Mouse (Mus musculus): ENCODE results near the gene Gm4312. TPM values are rescaled to one million over a fixed set of nuclear protein-coding genes. Genes with fewer than 3 reads are reported as not detected.
"Not testable (repeated sequence)": the region's sequence is repeated elsewhere in the genome, so short reads cannot be mapped to it uniquely, and the experiment has no call there.

The Gm4312 gene
- not detected for polyA plus RNA-seq (2017; shearing (Covaris generic))

DNA sequence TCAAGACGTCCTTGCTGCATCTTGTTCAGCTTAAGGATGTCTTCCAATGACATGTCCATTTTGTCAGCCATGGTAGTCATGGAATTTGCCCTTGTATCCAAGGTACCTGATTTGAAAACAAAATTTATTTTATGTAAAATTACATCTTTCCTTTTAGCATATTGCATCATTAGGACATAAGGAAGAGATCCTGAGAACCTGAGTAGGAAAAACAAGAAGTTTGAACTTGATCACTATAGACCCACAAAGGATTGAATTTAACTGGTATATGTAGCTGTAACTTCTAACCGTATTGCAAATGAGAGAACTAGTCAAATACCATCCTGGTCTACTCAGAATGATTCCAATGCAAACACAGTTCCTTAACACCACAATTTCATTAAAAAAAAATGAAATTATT lies at the start of gene Gm4312:
Gene Gm4312, minus strand, starts transcription at position 101 of the 400 bp plus-strand sequence.
- not testable (repeated sequence) for ATAC-seq

DNA sequence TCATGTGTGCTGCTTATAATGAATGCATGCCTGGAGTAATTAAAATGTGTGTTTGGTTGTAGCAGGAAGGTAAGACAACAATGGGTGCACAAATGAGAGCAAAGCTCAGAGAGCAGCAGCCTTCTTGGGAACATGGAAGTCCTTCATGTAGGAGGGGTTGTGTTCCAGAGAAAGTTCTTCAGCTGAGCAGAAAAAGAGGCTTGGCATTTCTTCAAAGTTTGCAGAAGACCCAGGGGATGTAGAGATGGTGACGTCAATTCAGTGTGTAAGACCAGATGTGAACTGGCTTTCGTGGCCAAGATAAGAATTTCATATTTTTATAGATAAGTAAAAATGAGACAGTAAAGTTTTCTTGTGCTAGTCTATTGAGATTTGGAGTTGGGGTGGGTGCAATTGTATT lies 45.2 kb upstream of the Gm4312 start:
- ATAC-seq, result no peak

GRCm38 (mm10) chr10:100415566-100415965 lies 33.2 kb upstream of the Gm4312 start:
- no peak for ATAC-seq

DNA sequence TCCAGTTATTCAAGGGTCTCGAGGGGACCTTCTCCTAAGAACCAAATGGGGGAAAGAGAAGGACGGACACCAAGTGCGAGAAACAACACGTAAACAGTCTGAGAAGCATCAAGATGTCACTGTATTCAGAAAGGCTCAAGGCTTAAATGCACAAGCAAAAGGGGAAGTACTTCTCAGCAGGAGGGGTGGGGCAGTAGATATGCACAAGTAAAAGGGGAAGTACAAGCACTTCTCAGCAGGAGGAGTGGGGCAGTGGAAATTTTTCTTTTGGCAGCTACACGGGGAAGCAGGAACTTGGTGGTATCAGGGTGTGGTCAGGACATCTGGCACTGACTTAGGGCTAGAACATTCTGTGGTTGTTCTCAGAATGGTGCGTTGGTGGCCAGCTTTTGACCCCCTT lies 19.9 kb upstream of the Gm4312 start:
- not testable (repeated sequence) for ATAC-seq

DNA sequence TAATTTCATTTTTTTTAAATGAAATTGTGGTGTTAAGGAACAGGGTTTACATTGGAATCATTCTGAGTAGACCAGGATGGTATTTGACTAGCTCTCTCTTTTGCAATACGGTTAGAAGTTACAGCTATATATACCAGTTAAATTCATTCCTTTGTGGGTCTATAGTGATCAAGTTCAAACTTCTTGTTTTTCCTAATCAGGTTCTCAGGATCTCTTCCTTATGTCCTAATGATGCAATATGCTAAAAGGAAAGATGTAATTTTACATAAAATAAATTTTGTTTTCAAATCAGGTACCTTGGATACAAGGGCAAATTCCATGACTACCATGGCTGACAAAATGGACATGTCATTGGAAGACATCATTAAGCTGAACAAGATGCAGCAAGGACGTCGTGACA lies 21.3 kb downstream of the Gm4312 start, which contains the start of gene Gm4307:
Gene Gm4307, plus strand, starts transcription at position 301 of the 400 bp plus-strand sequence.
- ATAC-seq, result not testable (repeated sequence)

- ATAC-seq, result not testable (repeated sequence)
Observed at GRCm38 (mm10) chr10:100356841-100357240, 25.5 kb downstream of the Gm4312 start.

DNA sequence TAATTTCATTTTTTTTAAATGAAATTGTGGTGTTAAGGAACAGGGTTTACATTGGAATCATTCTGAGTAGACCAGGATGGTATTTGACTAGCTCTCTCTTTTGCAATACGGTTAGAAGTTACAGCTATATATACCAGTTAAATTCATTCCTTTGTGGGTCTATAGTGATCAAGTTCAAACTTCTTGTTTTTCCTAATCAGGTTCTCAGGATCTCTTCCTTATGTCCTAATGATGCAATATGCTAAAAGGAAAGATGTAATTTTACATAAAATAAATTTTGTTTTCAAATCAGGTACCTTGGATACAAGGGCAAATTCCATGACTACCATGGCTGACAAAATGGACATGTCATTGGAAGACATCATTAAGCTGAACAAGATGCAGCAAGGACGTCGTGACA lies 31.6 kb downstream of the Gm4312 start, which contains the start of gene Gm4305:
Gene Gm4305, plus strand, starts transcription at position 301 of the 400 bp plus-strand sequence.
- ATAC-seq, result not testable (repeated sequence)

GRCm38 (mm10) chr10:100345672-100346071 lies 36.7 kb downstream of the Gm4312 start, which contains the start of gene Gm4303:
TSS of gene Gm4303 (plus strand) at chr10:100345972.
- ATAC-seq, result not testable (repeated sequence)

DNA sequence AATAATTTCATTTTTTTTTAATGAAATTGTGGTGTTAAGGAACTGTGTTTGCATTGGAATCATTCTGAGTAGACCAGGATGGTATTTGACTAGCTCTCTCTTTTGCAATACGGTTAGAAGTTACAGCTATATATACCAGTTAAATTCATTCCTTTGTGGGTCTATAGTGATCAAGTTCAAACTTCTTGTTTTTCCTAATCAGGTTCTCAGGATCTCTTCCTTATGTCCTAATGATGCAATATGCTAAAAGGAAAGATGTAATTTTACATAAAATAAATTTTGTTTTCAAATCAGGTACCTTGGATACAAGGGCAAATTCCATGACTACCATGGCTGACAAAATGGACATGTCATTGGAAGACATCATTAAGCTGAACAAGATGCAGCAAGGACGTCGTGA lies 41.8 kb downstream of the Gm4312 start, which contains the start of gene Gm4302:
Gene Gm4302, plus strand, starts transcription at position 301 of the 400 bp plus-strand sequence.
- ATAC-seq, result not testable (repeated sequence)

DNA sequence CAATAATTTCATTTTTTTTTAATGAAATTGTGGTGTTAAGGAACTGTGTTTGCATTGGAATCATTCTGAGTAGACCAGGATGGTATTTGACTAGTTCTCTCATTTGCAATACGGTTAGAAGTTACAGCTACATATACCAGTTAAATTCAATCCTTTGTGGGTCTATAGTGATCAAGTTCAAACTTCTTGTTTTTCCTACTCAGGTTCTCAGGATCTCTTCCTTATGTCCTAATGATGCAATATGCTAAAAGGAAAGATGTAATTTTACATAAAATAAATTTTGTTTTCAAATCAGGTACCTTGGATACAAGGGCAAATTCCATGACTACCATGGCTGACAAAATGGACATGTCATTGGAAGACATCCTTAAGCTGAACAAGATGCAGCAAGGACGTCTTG lies 47.0 kb downstream of the Gm4312 start, which contains the start of gene Gm4301:
Gene Gm4301, plus strand, starts transcription at position 301 of the 400 bp plus-strand sequence.
- ATAC-seq, result not testable (repeated sequence)

Other genes with a start within 250 kb of the Gm4312 start
- gene Gm4301, start 46.9 kb downstream of the Gm4312 start, polyA plus RNA-seq (2017; shearing (Covaris generic)), result not detected
- gene Gm4302, start 41.7 kb downstream of the Gm4312 start, polyA plus RNA-seq (2017; shearing (Covaris generic)), result not detected
- gene Gm4303, start 36.6 kb downstream of the Gm4312 start, polyA plus RNA-seq (2017; shearing (Covaris generic)), result not detected
- not detected for gene Gm4305, start 31.5 kb downstream of the Gm4312 start, polyA plus RNA-seq (2017; shearing (Covaris generic))
- gene Gm4307, start 21.2 kb downstream of the Gm4312 start, polyA plus RNA-seq (2017; shearing (Covaris generic)), result not detected
- 1 to 10 TPM; 1.2 to 4.0 TPM for gene Tmtc3, start 104.8 kb upstream of the Gm4312 start, polyA plus RNA-seq (2017; shearing (Covaris generic))
- 1 to 10 TPM; 3.9 to 7.2 TPM for gene Cep290, start 105.0 kb upstream of the Gm4312 start, polyA plus RNA-seq (2017; shearing (Covaris generic))
- 10 to 100 TPM; 11.3 to 14.5 TPM for gene 4930430F08Rik, start 207.9 kb upstream of the Gm4312 start, polyA plus RNA-seq (2017; shearing (Covaris generic))
- gene 1700017N19Rik, start 207.9 kb upstream of the Gm4312 start, polyA plus RNA-seq (2017; shearing (Covaris generic)), result not detected